Mouse (Mus musculus): Measurements from ENCODE around the gene Triap1.
"Not testable (repeated sequence)": the region's sequence is repeated elsewhere in the genome, so short reads cannot be mapped to it uniquely, and the experiment has no call there.

The Triap1 gene

GRCm38 (mm10) chr5:115340577-115341313 is at the start of gene Triap1, which contains the start of gene Gatc:
TSS of gene Triap1 (plus strand) at chr5:115341225.
TSS of gene Gatc (minus strand) at chr5:115341178.
- in situ Hi-C loops (cut with MboI; ENCODE audit: low pct_unique_long_range_greater_than_20kb in 1 of 2, low sequenced_read_pairs in 2 of 2, unreplicated experiment in 1 of 2) = no loop called here

- in situ Hi-C loops (cut with MboI; ENCODE audit: low pct_unique_long_range_greater_than_20kb in 1 of 2, low sequenced_read_pairs in 2 of 2, unreplicated experiment in 1 of 2) = no loop called here
Measured at GRCm38 (mm10) chr5:115294173-115294572, 46.9 kb upstream of the Triap1 start.

- in situ Hi-C loops (cut with MboI; ENCODE audit: low pct_unique_long_range_greater_than_20kb in 1 of 2, low sequenced_read_pairs in 2 of 2, unreplicated experiment in 1 of 2) = no loop called here
Measured at GRCm38 (mm10) chr5:115296347-115296746, 44.7 kb upstream of the Triap1 start.

- in situ Hi-C loops (cut with MboI; ENCODE audit: low pct_unique_long_range_greater_than_20kb in 1 of 2, low sequenced_read_pairs in 2 of 2, unreplicated experiment in 1 of 2) = no loop called here
Measured at GRCm38 (mm10) chr5:115300035-115300744, 40.8 kb upstream of the Triap1 start.

- in situ Hi-C loops (cut with MboI; ENCODE audit: low pct_unique_long_range_greater_than_20kb in 1 of 2, low sequenced_read_pairs in 2 of 2, unreplicated experiment in 1 of 2) = no loop called here
Measured at GRCm38 (mm10) chr5:115300792-115301614, 40.0 kb upstream of the Triap1 start, which contains the start of gene Dynll1. TSS of gene Dynll1 (minus strand) at chr5:115300999.

GRCm38 (mm10) chr5:115301615-115302014 is 39.4 kb upstream of the Triap1 start:
- in situ Hi-C loops (cut with MboI; ENCODE audit: low pct_unique_long_range_greater_than_20kb in 1 of 2, low sequenced_read_pairs in 2 of 2, unreplicated experiment in 1 of 2) = no loop called here

- in situ Hi-C loops (cut with MboI; ENCODE audit: low pct_unique_long_range_greater_than_20kb in 1 of 2, low sequenced_read_pairs in 2 of 2, unreplicated experiment in 1 of 2) = not testable (repeated sequence)
Measured at GRCm38 (mm10) chr5:115302190-115302589, 38.8 kb upstream of the Triap1 start.

- in situ Hi-C loops (cut with MboI; ENCODE audit: low pct_unique_long_range_greater_than_20kb in 1 of 2, low sequenced_read_pairs in 2 of 2, unreplicated experiment in 1 of 2) = no loop called here
Measured at GRCm38 (mm10) chr5:115312354-115312753, 28.7 kb upstream of the Triap1 start.

GRCm38 (mm10) chr5:115312816-115313667 is 28.0 kb upstream of the Triap1 start:
- in situ Hi-C loops (cut with MboI; ENCODE audit: low pct_unique_long_range_greater_than_20kb in 1 of 2, low sequenced_read_pairs in 2 of 2, unreplicated experiment in 1 of 2) = no loop called here

GRCm38 (mm10) chr5:115313668-115313943 is 27.4 kb upstream of the Triap1 start:
- in situ Hi-C loops (cut with MboI; ENCODE audit: low pct_unique_long_range_greater_than_20kb in 1 of 2, low sequenced_read_pairs in 2 of 2, unreplicated experiment in 1 of 2) = no loop called here

GRCm38 (mm10) chr5:115316968-115317644 is 23.9 kb upstream of the Triap1 start:
- in situ Hi-C loops (cut with MboI; ENCODE audit: low pct_unique_long_range_greater_than_20kb in 1 of 2, low sequenced_read_pairs in 2 of 2, unreplicated experiment in 1 of 2) = no loop called here

- in situ Hi-C loops (cut with MboI; ENCODE audit: low pct_unique_long_range_greater_than_20kb in 1 of 2, low sequenced_read_pairs in 2 of 2, unreplicated experiment in 1 of 2) = no loop called here
Measured at GRCm38 (mm10) chr5:115317645-115318328, 23.2 kb upstream of the Triap1 start.

GRCm38 (mm10) chr5:115319004-115319940 is 21.8 kb upstream of the Triap1 start:
- in situ Hi-C loops (cut with MboI; ENCODE audit: low pct_unique_long_range_greater_than_20kb in 1 of 2, low sequenced_read_pairs in 2 of 2, unreplicated experiment in 1 of 2) = no loop called here

GRCm38 (mm10) chr5:115326256-115326831 is 14.7 kb upstream of the Triap1 start:
- in situ Hi-C loops (cut with MboI; ENCODE audit: low pct_unique_long_range_greater_than_20kb in 1 of 2, low sequenced_read_pairs in 2 of 2, unreplicated experiment in 1 of 2) = no loop called here

GRCm38 (mm10) chr5:115326875-115327609 is 14.0 kb upstream of the Triap1 start, which contains the start of gene Srsf9:
TSS of gene Srsf9 (plus strand) at chr5:115327177.
- in situ Hi-C loops (cut with MboI; ENCODE audit: low pct_unique_long_range_greater_than_20kb in 1 of 2, low sequenced_read_pairs in 2 of 2, unreplicated experiment in 1 of 2) = no loop called here

Measured in mouse embryonic stem cell (cell line).